Mouse (Mus musculus): ENCODE data around the gene Lsm14a. TPM values are rescaled to one million over a fixed set of nuclear protein-coding genes. Genes with fewer than 3 reads are reported as not detected.

Lsm14a gene
- polyA plus RNA-seq, 1 experiment from 2014 or later, result 109 TPM

DNA sequence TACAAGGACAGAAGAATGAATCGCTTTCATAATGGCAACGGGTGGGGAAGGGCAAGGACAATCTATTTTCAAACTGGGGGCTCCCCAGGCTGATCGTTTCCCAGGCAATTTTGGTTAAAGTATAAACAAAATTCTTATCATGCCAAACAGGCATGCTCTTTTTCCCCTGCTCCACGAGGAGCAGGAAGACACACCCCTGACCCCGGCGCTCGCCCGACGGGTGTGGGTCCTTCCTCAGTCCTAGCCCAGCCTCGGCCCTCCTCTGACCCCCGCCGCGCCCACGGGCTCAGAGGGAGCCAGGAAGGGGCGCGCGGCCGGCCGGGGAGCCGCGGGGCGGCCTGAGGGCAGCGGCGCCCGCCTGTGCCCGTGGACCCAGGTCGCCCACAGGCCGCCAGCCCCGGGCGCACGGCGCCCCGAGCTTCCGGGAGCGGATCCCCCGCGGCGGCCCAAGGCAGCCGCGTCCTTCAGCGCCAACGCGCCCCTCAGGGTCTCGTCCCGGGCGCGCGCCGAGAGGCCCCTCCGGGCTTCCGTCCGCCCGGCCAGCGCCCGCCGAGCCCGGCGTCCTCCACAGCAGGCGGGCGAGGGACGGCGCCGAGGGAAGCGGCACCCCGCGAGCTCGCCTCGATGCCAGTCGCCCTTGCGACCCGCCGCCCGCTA lies 80.2 kb downstream of the Lsm14a start:
- no peak for DNase-seq (ENCODE audit: low spot score)

- DNase-seq (ENCODE audit: low spot score), result no peak
These were observed 83.8 kb downstream of the Lsm14a start for GRCm38 (mm10) chr7:34309186-34309764.

DNA sequence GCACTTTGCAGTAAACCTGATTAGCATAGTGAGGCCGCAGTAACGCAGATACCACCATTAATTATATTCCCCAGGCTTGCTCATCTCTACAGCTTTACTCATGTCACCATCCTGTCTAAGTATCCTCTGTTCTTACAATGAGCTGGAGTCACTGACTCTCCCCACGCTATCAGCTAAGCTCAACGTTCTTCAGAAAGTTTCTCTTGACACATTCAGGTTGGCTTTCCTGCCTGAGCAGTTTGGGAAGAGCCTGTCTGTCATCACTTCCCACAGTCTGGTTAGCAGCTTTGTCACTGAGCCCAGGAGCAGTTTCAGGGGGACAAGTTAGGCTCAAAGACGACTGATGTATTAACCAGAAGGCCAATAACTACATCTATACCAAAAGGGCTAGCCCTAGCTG lies 84.5 kb downstream of the Lsm14a start:
- no peak for DNase-seq (ENCODE audit: low spot score)

- DNase-seq (ENCODE audit: low spot score), result no peak
These were observed 87.7 kb downstream of the Lsm14a start for GRCm38 (mm10) chr7:34305454-34305853.

DNA sequence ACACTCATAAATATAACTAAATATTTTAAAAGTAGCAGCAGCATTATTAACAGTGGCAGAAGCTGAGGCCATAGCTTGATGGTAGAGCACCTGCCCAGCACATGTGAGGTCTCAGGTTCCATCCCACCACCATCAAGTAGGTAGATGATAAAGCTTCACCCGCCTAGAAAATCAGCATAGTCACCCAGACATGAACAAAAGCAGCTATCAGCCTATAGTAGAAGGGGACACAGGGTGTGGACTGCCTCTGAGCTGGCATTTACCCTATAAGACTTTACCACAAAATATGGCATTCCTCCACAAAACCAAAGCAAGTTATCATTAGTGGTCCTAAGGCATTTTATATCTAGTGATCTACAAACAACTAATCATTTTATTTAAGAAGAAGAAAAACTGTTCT lies 90.5 kb downstream of the Lsm14a start:
- DNase-seq (ENCODE audit: low spot score), result no peak

GRCm38 (mm10) chr7:34301952-34302351 lies 91.2 kb downstream of the Lsm14a start:
- DNase-seq (ENCODE audit: low spot score), result no peak

DNA sequence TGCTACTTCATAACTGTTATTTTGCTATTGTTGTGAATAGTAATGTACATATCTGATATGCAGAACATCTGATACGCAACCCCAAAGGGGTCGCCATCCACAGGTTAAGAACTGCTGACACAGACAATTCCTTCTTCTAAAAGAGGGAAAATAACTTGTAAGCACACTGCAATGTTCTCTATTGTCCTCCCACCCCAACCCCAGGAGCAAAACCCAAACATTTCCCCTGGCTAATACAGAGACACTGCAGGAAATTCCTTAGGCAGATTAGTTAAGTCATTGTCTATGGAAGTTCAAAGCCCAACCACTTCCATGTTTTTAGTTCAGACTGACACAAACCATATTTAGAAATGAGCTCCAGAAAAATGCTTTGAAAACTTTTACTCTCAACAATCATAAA lies 94.3 kb downstream of the Lsm14a start:
- DNase-seq (ENCODE audit: low spot score), result no peak

DNA sequence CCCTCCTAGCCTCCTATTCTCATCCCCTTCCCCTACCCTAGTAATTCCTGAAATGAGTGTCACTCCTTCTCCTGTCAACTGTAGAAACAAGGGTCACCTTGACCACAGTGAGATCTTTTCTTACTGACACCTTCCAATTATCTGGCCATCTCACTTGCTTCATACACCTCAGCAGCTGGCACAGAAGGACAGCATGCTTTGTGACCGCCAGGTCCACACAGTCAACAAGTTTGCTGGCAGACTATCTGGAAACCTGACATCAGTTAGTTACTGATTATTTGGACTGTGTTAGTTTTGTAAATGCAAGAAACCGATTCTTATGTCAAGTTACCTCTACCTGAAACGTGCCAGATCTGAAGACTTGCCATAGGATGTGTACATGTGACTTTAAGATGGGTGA lies 97.0 kb downstream of the Lsm14a start:
- DNase-seq (ENCODE audit: low spot score), result no peak

Other genes starting within 250 kb of the Lsm14a start
- gene Uba2, start 223.7 kb downstream of the Lsm14a start, polyA plus RNA-seq (2015; fragmentation: Nextera tagmentation; extraction: Ambion mirVana), result 191 and 193 TPM in 2 replicates
- 54.2 and 62.3 TPM in 2 replicates for gene Pdcd2l, start 196.7 kb downstream of the Lsm14a start, polyA plus RNA-seq (2015; fragmentation: Nextera tagmentation; extraction: Ambion mirVana)
- gene Gpi1, start 163.0 kb downstream of the Lsm14a start, polyA plus RNA-seq (2015; fragmentation: Nextera tagmentation; extraction: Ambion mirVana), result 232 and 238 TPM in 2 replicates
- gene Gm6096, start 142.3 kb downstream of the Lsm14a start, polyA plus RNA-seq (2015; fragmentation: Nextera tagmentation; extraction: Ambion mirVana), result not detected in 2 replicates
- 13.9 and 15.5 TPM in 2 replicates for gene 4931406P16Rik, start 79.8 kb downstream of the Lsm14a start, polyA plus RNA-seq (2015; fragmentation: Nextera tagmentation; extraction: Ambion mirVana)

All from thymus, postnatal 0 days (tissue).